Comparison of ENCODE assay signal across 24 mouse cellular contexts in genomic region chr9:31088116-31088515, GRCm38 (mm10). TPM values are rescaled to one million over a fixed set of nuclear protein-coding genes. Genes with fewer than 3 reads are reported as not detected.
DNase-seq lines count a peak whose midpoint lies in the region; ATAC-seq lines count a peak whose summit lies in the region.
"Had no signal": no experiment of that assay in that cellular context is flagged by ENCODE, and none has a peak within 500 bp of the region (broad histone marks: within the 10 kb centered on the region; RNA-seq: fewer than 3 reads in every experiment).

No protein-coding gene starts in this region.

- no peaks in the 10 kb centered on the region for H3K36me3 ChIP-seq in forebrain, embryonic 10.5 days (replicated peaks)
- H3K36me3 ChIP-seq in forebrain, embryonic 14.5 days (ENCODE audit: control insufficient read depth, insufficient read depth, low read length) = no peaks in the 10 kb centered on the region
- no peaks in the 10 kb centered on the region for H3K36me3 ChIP-seq in heart, embryonic 10.5 days
- no peaks in the 10 kb centered on the region for H3K36me3 ChIP-seq in limb, embryonic 10.5 days
- H3K36me3 ChIP-seq: embryonic facial prominence, embryonic 10.5 days; embryonic facial prominence, embryonic 12.5 days; forebrain, embryonic 12.5 days; forebrain, embryonic 15.5 days; G1E had no signal

- no peak overlapping the region for H3K9ac ChIP-seq in forebrain, embryonic 14.5 days (ENCODE audit: low read length)
- H3K9ac ChIP-seq: embryonic facial prominence, embryonic 12.5 days; forebrain, embryonic 12.5 days; forebrain, embryonic 15.5 days had no signal

- ATAC-seq in forebrain, embryonic 14.5 days = no peak
- ATAC-seq: activated CD4-positive, CD25-positive, alpha-beta regulatory T cell, adult 4 months; CD4-positive, CD25-positive, alpha-beta regulatory T cell, adult 4 months; Patski had no signal

- peaks cover 4% of the 10 kb centered on the region for H3K4me1 ChIP-seq in forebrain, embryonic 10.5 days
- H3K4me1 ChIP-seq in forebrain, embryonic 14.5 days (ENCODE audit: control insufficient read depth, insufficient read depth, low read length) = peaks cover 3% of the 10 kb centered on the region
- 0 out of 2 replicates have a peak, but pooled peaks cover 3% of the 10 kb centered on the region for H3K4me1 ChIP-seq in heart, embryonic 10.5 days
- peaks cover 4% of the 10 kb centered on the region; the same call in 1 of the 2 replicates for H3K4me1 ChIP-seq in limb, embryonic 10.5 days
- H3K4me1 ChIP-seq: embryonic facial prominence, embryonic 12.5 days had no signal

- no peak overlapping the region for H3K4me3 ChIP-seq in forebrain, embryonic 10.5 days
- no peak overlapping the region for H3K4me3 ChIP-seq in forebrain, embryonic 14.5 days (ENCODE audit: low read depth, low read length)
- H3K4me3 ChIP-seq in heart, embryonic 10.5 days = no peak overlapping the region
- no peak overlapping the region for H3K4me3 ChIP-seq in limb, embryonic 10.5 days
- H3K4me3 ChIP-seq: embryonic facial prominence, embryonic 10.5 days; embryonic facial prominence, embryonic 12.5 days; forebrain, embryonic 12.5 days; forebrain, embryonic 15.5 days had no signal

- DNase-seq in forebrain, embryonic 10.5 days (ENCODE audit: extremely low spot score, low spot score) = peak; percentile 13
- no peak for DNase-seq in forebrain, embryonic 14.5 days (ENCODE audit: low spot score)
- DNase-seq in heart, embryonic 10.5 days (ENCODE audit: low spot score) = peak; percentile 67
- DNase-seq in heart, postnatal 4 days = no peak
- DNase-seq in testis, postnatal 10 days (ENCODE audit: low spot score) = peak; percentile 29
- DNase-seq in testis, postnatal 14 days (ENCODE audit: low spot score) = no peak
- DNase-seq in limb, embryonic 10.5 days (ENCODE audit: low spot score) = peak; percentile 26
- DNase-seq: adrenal gland, adult 8-10 months; adrenal gland, postnatal 14 days; adrenal gland, postnatal 36 days; B cell, adult 2 months; cerebellum, adult 11-12 months; cerebellum, adult 2 months; cerebellum, adult 9-10 months; cerebellum, postnatal 25 days had no signal

- H3K9me3 ChIP-seq in forebrain, embryonic 10.5 days = no peaks in the 10 kb centered on the region
- H3K9me3 ChIP-seq in forebrain, embryonic 14.5 days (replicated peaks; ENCODE audit: control insufficient read depth, low read length) = no peaks in the 10 kb centered on the region
- no peaks in the 10 kb centered on the region for H3K9me3 ChIP-seq in heart, embryonic 10.5 days
- H3K9me3 ChIP-seq in limb, embryonic 10.5 days (replicated peaks) = no peaks in the 10 kb centered on the region
- H3K9me3 ChIP-seq: embryonic facial prominence, embryonic 10.5 days; embryonic facial prominence, embryonic 12.5 days; forebrain, embryonic 12.5 days; forebrain, embryonic 15.5 days; G1E had no signal

- WGBS in forebrain, embryonic 10.5 days = 75% methylated on average over 3 of the region's 3 CpGs
- 82% methylated on average over 3 of the region's 3 CpGs for WGBS in forebrain, embryonic 14.5 days
- 67% methylated on average over 3 of the region's 3 CpGs for WGBS in heart, embryonic 10.5 days
- WGBS in limb, embryonic 10.5 days = 74% methylated on average over 3 of the region's 3 CpGs

- H3K27ac ChIP-seq in forebrain, embryonic 10.5 days = no peak overlapping the region
- no peak overlapping the region for H3K27ac ChIP-seq in forebrain, embryonic 14.5 days (ENCODE audit: low read depth, low read length)
- no peak overlapping the region for H3K27ac ChIP-seq in heart, embryonic 10.5 days
- no peak overlapping the region for H3K27ac ChIP-seq in limb, embryonic 10.5 days
- H3K27ac ChIP-seq: embryonic facial prominence, embryonic 10.5 days; embryonic facial prominence, embryonic 12.5 days; forebrain, embryonic 12.5 days; forebrain, embryonic 15.5 days had no signal

- peaks cover 16% of the 10 kb centered on the region for H3K27me3 ChIP-seq in forebrain, embryonic 10.5 days (ENCODE audit: poor library complexity, severe bottlenecking)
- H3K27me3 ChIP-seq in forebrain, embryonic 14.5 days (replicated peaks; ENCODE audit: control insufficient read depth, insufficient read depth, low read length) = 0 out of 2 replicates have a peak, but pooled peaks cover 3% of the 10 kb centered on the region
- peaks cover 52% of the 10 kb centered on the region for H3K27me3 ChIP-seq in heart, embryonic 10.5 days (ENCODE audit: insufficient read depth, poor library complexity, severe bottlenecking)
- peaks cover 17% of the 10 kb centered on the region for H3K27me3 ChIP-seq in limb, embryonic 10.5 days (ENCODE audit: low read depth, poor library complexity, severe bottlenecking)
- H3K27me3 ChIP-seq: CH12.LX; forebrain, embryonic 15.5 days had no signal

- H3K4me2 ChIP-seq in forebrain, embryonic 14.5 days (ENCODE audit: low read length) = no peak overlapping the region
- H3K4me2 ChIP-seq: embryonic facial prominence, embryonic 12.5 days; forebrain, embryonic 12.5 days; forebrain, embryonic 15.5 days had no signal

RNA-seq across cellular contexts. Expression of gene St14, which starts 43.5 kb away (rescaled TPM):
- polyA plus RNA-seq in forebrain, embryonic 10.5 days (2016; fragmentation: Nextera tagmentation; extraction: Ambion mirVana) = 4.3 and 6.2 TPM in 2 replicates
- 0.18 and 0.27 TPM in 2 replicates for polyA plus RNA-seq in forebrain, embryonic 14.5 days (2014; fragmentation: Nextera tagmentation; extraction: Ambion mirVana)
- polyA plus RNA-seq in heart, embryonic 10.5 days (2016; fragmentation: Nextera tagmentation; extraction: Ambion mirVana) = 2.3 and 5.9 TPM in 2 replicates
- total RNA-seq in heart, postnatal 4 days (2021) = under 1 TPM; 0.52 to 0.65 TPM
- 11.3 and 13.2 TPM in 2 replicates for polyA plus RNA-seq in limb, embryonic 10.5 days (2016; fragmentation: Nextera tagmentation; extraction: Ambion mirVana)
- polyA plus RNA-seq: G1E, Patski had no signal

RNA-seq across cellular contexts. Expression of gene Zbtb44, which starts 57.7 kb away (rescaled TPM):
- polyA plus RNA-seq in forebrain, embryonic 10.5 days (2016; fragmentation: Nextera tagmentation; extraction: Ambion mirVana) = 4.1 and 4.4 TPM in 2 replicates
- 3.1 and 4.6 TPM in 2 replicates for polyA plus RNA-seq in forebrain, embryonic 14.5 days (2014; fragmentation: Nextera tagmentation; extraction: Ambion mirVana)
- 4.6 and 6.1 TPM in 2 replicates for polyA plus RNA-seq in heart, embryonic 10.5 days (2016; fragmentation: Nextera tagmentation; extraction: Ambion mirVana)
- 10 to 100 TPM; 32.2 to 33.5 TPM for total RNA-seq in heart, postnatal 4 days (2021)
- polyA plus RNA-seq in limb, embryonic 10.5 days (2016; fragmentation: Nextera tagmentation; extraction: Ambion mirVana) = 4.8 and 5.6 TPM in 2 replicates

Comparison
In these comparisons a context has a peak if more than half of its experiments do, and no peak if none do; other contexts are left out.
1. DNase-seq: peak in forebrain, embryonic 10.5 days (single experiment), heart, embryonic 10.5 days (single experiment), testis, postnatal 10 days (single experiment) and limb, embryonic 10.5 days (single experiment); none in forebrain, embryonic 14.5 days (single experiment), heart, postnatal 4 days (single experiment) and testis, postnatal 14 days (single experiment).